Mouse (Mus musculus) cortical plate, adult 2 months (tissue): ENCODE results near the gene Ptger4.

Source experiments
- CTCF ChIP-seq: fragments of 200-500 bp; IDR thresholded peaks from 2 replicates; pipeline ENCODE4 v1.5.1; 2011; ENCODE audit warnings: mild to moderate bottlenecking, control low read depth, low read length; ENCODE audit not compliant: insufficient read depth; ENCODE audit errors: extremely low read depth
- POLR2A ChIP-seq: fragments of 200-500 bp; IDR thresholded peaks from 2 replicates; pipeline ENCODE4 v1.6.1; 2011; ENCODE audit warnings: mild to moderate bottlenecking, low read length, control low read depth; ENCODE audit not compliant: insufficient read depth; ENCODE audit errors: extremely low read depth

DNA sequence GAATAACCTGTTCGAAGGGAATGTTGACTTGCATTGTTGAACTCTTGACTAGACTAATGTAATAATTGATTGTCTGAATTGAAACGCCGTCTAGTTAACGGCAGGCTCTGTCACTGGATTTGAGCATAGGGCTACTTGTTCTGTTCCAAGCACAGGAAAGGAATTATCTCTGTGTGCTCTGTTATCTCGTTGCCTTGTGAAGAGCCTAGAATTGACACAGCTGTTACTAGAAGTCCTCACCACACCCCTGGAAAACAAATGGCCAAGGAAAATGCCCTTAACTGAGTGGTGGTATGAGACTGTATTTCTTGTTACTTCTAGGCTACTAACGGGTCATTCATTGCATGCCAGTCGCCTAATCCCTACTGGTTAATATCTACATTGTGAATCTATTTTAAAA, 5.9 kb downstream of the Ptger4 start:
- TF ChIP-seq CTCF, result no peak
- TF ChIP-seq POLR2A, result no peak
